Mouse (Mus musculus): ENCODE data around the gene Rreb1. TPM values are rescaled to one million over a fixed set of nuclear protein-coding genes. Genes with fewer than 3 reads are reported as not detected.

Rreb1 gene
- polyA plus RNA-seq, 1 experiment from 2014 or later, result 3.9 TPM

DNA sequence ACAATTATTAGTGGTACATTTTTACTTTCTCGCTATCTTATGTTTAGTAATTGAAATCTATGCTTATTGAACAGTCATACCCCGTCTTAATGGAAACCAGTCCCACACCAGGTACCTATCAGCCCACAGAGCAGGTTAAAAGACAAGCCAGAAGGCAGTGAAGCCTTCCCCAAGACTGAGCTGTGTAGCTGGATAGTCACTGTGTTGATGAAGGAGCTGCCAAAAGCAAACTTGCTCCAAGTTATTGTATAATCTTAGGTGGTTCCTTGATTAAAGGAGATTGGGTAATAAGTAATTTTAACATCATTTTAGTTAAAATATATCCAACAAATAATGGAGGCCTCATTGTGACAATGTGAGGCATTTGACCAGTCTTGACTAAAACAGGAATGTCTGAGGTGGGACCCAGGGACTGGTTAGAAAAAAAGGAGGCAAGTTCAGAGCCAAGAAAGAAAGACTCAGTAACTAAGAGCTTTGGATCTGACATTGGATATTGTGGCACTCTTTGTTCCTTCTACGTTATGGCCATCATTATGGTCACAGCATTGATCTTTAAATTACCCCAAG lies 141.6 kb downstream of the Rreb1 start:
- no peaks in the 10 kb centered on the region for H3K27me3 ChIP-seq (replicated peaks)
- 82% methylated on average over 3 of the region's 3 CpGs for WGBS
- no peak for ATAC-seq (ENCODE audit: low FRiP score, low read depth)

DNA sequence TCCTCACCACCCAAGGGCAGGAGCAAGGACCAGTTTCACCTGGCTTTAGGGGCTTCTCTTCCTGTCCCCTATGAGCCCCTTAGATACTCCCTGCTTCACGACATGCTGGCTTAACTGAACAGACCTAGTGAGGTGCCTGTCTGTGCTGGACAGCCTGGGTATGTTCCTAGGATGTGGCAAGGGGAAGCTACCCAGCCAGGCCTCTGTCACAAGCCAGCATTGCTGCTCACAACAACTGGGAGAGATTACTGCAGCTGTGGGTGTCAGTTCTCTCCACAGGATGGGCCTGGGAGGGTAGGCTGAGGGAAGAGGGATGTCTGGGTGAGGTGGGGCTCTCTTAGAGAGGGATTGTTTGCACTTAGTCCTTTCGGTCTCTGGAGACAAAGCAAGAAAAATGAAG lies 142.5 kb downstream of the Rreb1 start:
- ATAC-seq (ENCODE audit: low FRiP score, low read depth), result no peak
- Histone ChIP-seq H3K4me2 (replicated peaks) (no peak overlapping the region), H3K27me3 (replicated peaks) (no peaks in the 10 kb centered on the region), H3K36me3 (peaks cover 3% of the 10 kb centered on the region), H3K9me3 (no peaks in the 10 kb centered on the region), H3K4me1 (peaks cover 6% of the 10 kb centered on the region), H3K4me3 (no peak overlapping the region), H3K27ac (no peak overlapping the region), H3K9ac (no peak overlapping the region)
- WGBS, result 36% methylated on average over 2 of the region's 2 CpGs

More for the DNA sequence above, 141.6 kb downstream of the Rreb1 start:
- Histone ChIP-seq H3K4me1 (peaks cover 6% of the 10 kb centered on the region), H3K4me2 (replicated peaks) (no peak overlapping the region), H3K9me3 (no peaks in the 10 kb centered on the region), H3K4me3 (no peak overlapping the region), H3K27ac (no peak overlapping the region), H3K36me3 (peaks cover 3% of the 10 kb centered on the region), H3K9ac (no peak overlapping the region)

DNA sequence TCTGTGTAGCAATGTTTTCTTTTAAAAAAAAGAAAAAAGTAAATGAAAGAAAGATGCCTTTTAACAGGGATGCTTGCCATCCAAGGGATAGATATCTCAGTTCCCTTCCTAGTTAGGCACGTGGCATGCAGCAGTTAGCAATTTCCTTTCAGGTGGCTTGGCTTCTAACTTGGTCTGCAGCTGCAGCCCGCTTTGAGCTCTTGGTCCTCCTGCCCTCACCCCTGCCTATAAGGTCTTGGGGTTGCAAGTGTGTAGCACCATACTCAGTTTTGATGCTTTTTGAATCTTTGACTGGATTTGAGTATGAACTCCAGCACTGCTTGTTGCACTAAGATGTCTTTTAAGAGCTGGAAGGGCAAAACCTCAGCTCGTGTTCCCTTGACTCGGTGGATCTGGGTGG lies 144.9 kb downstream of the Rreb1 start:
- peaks cover 6% of the 10 kb centered on the region for H3K4me1 ChIP-seq
- WGBS, result 97% methylated on average over 4 of the region's 4 CpGs
- H3K27me3 ChIP-seq (replicated peaks), result no peaks in the 10 kb centered on the region
- H3K36me3 ChIP-seq, result no peaks in the 10 kb centered on the region
- no peak overlapping the region for H3K4me2 ChIP-seq (replicated peaks)
- H3K4me3 ChIP-seq, result no peak overlapping the region
- no peak overlapping the region for H3K27ac ChIP-seq
- no peak overlapping the region for H3K9ac ChIP-seq
- no peaks in the 10 kb centered on the region for H3K9me3 ChIP-seq
- ATAC-seq (ENCODE audit: low FRiP score, low read depth), result no peak

DNA sequence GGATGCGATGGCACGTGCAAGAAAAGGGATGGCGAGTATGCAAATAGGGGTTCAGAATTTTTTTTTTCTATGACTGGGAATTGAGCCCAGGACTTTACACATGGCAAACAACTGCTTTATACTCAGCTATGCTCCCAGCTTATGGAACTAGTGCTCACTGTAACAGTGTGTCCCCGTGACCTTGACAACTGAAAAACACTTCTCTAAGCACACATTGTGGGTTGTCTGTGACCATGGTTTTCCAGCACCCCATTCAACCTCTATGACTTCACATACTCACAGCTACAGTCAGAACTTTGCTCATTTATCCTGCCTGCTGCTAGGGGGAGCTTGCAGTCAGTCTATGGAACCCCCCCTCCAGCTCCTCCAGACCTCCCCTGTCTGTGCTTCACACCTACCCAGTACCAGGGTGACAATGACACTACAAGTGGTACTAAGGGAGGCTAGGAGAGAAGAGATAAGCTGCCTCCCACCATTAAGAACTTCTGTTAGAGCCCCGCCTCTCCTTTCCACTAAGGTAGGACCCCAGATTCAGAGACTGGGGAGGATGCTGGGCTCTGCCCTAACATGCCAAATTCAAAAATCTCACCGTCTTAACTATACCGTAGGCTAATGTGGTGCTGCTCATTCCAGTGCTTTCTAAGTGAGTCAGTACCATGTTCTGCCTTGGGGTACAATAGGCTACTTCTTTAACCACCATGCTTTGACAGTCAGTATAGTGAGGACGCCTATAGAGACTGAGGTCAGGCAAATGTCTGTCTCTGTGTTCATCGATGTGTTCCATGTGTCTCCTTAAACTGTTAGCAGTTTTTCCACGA lies 145.7 kb downstream of the Rreb1 start:
- Histone ChIP-seq H3K36me3 (no peaks in the 10 kb centered on the region), H3K27ac (no peak overlapping the region), H3K4me2 (replicated peaks) (no peak overlapping the region), H3K4me1 (peaks cover 6% of the 10 kb centered on the region), H3K4me3 (no peak overlapping the region), H3K9ac (no peak overlapping the region), H3K27me3 (replicated peaks) (no peaks in the 10 kb centered on the region), H3K9me3 (no peaks in the 10 kb centered on the region)
- no peak for ATAC-seq (ENCODE audit: low FRiP score, low read depth)
- WGBS, result 89% methylated on average over 10 of the region's 10 CpGs

DNA sequence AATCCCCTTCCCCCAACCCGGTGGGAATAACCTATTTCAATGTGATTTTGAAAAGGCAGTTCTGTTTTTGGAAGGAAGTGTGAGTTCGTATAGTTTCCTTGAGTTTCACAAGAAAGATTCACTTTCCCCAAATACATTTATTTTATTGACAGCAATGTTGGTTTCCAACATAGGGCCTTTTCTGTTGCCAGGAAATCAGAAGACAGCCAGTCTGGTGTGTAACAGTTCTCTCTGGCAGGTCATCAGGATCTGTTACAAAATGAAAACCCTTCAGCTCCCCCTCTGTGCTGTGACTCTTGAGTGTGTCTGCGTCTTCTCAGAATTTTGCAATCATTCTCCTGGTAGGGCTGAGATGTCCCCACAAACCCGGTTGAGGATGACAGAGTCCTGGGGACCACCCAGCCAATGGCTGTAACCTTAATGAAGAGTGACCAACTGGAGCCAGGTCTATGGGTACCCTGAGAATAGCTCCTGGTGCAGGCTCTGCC lies 146.3 kb downstream of the Rreb1 start:
- H3K27me3 ChIP-seq (replicated peaks), result no peaks in the 10 kb centered on the region
- H3K9me3 ChIP-seq, result no peaks in the 10 kb centered on the region
- no peak overlapping the region for H3K4me2 ChIP-seq (replicated peaks)
- no peak overlapping the region for H3K9ac ChIP-seq
- no peak overlapping the region for H3K27ac ChIP-seq
- no peak overlapping the region for H3K4me3 ChIP-seq
- WGBS, result 89% methylated on average over 4 of the region's 4 CpGs
- no peak for ATAC-seq (ENCODE audit: low FRiP score, low read depth)
- peaks cover 4% of the 10 kb centered on the region; the same call in 1 of the 2 replicates for H3K36me3 ChIP-seq
- H3K4me1 ChIP-seq, result peaks cover 6% of the 10 kb centered on the region

DNA sequence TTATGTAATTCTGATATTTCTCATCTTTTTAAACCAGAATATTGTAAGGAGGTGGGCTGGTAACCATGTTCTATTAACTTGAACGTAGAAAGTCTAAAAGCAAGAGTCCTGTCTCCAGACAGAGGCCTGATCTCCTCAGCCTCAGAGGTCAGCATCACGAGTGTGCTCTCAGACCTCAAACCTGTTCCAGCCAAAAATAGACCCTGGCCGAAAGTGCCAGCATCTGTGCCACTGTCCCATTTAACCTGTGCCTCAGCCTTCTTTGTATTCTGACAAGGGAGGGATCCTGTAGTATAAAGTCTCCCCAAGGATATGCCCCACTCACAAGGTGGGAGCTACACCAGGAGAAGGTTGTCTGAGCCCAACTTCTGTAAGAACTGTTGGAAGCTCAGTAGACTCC lies 148.2 kb downstream of the Rreb1 start:
- no peak overlapping the region for H3K27ac ChIP-seq
- H3K36me3 ChIP-seq, result peaks cover 22% of the 10 kb centered on the region
- H3K9ac ChIP-seq, result no peak overlapping the region
- ATAC-seq (ENCODE audit: low FRiP score, low read depth), result no peak
- 95% methylated on average over 3 of the region's 3 CpGs for WGBS
- H3K9me3 ChIP-seq, result no peaks in the 10 kb centered on the region
- H3K4me2 ChIP-seq (replicated peaks), result no peak overlapping the region
- no peaks in the 10 kb centered on the region for H3K27me3 ChIP-seq (replicated peaks)
- no peak overlapping the region for H3K4me3 ChIP-seq
- no peaks in the 10 kb centered on the region for H3K4me1 ChIP-seq

DNA sequence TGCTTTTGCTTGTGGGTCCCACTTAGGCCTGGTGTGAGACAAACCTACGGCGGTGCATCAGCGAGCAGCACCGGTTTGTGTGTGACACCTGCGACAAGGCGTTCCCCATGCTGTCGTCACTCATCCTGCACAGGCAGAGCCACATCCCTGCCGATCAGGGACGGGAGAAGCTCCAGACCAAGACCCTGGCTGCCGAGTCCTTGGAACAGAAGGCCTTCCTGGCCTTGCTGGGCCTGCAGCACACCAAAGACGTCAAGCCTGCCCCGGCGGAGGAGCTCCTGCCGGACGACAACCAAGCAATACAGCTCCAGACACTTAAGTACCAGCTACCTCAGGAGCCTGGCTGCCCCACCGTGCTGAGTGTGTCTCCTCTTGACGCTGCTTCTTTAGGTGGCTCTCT lies 151.3 kb downstream of the Rreb1 start:
- Histone ChIP-seq H3K9ac (no peak overlapping the region), H3K4me3 (no peak overlapping the region), H3K27ac (no peak overlapping the region), H3K36me3 (peaks cover 34% of the 10 kb centered on the region), H3K4me1 (no peaks in the 10 kb centered on the region), H3K9me3 (no peaks in the 10 kb centered on the region), H3K27me3 (replicated peaks) (no peaks in the 10 kb centered on the region), H3K4me2 (replicated peaks) (no peak overlapping the region)
- 92% methylated on average over 17 of the region's 17 CpGs for WGBS
- ATAC-seq (ENCODE audit: low FRiP score, low read depth), result no peak

DNA sequence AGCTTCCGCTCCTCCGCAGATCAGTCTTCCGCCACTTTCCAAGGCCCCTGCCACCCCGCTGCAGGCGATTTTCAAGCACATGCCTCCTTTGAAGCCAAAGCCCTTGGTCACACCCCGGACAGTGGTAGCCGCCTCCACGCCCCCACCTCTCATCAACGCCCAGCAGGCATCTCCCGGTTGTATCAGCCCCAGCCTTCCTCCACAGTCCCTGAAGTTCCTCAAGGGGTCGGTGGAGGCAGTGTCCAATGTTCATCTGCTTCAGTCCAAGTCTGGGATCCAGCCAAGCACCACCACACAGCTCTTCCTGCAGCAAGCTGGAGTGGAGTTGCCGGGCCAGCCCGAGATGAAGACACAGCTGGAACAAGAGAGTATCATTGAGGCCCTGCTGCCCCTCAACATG lies 151.9 kb downstream of the Rreb1 start:
- H3K4me3 ChIP-seq, result no peak overlapping the region
- ATAC-seq (ENCODE audit: low FRiP score, low read depth), result no peak

DNA sequence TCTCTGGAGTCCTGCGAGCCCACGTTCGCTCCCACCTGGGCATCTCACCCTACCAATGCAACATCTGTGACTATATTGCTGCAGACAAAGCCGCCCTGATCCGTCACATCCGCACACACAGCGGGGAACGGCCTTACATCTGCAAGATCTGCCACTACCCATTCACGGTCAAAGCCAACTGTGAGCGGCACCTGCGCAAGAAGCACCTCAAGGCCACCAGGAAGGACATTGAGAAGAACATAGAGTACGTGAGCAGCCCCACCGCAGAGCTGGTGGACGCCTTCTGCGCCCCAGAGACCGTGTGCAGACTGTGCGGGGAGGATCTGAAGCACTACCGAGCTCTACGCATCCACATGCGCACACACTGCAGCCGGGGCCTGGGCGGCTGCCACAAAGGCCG lies 152.4 kb downstream of the Rreb1 start:
- Histone ChIP-seq H3K27ac (no peak overlapping the region), H3K9me3 (no peaks in the 10 kb centered on the region), H3K9ac (no peak overlapping the region), H3K4me1 (no peaks in the 10 kb centered on the region), H3K4me2 (replicated peaks) (no peak overlapping the region), H3K36me3 (peaks cover 34% of the 10 kb centered on the region), H3K27me3 (replicated peaks) (no peaks in the 10 kb centered on the region), H3K4me3 (no peak overlapping the region)
- no peak for ATAC-seq (ENCODE audit: low FRiP score, low read depth)
- WGBS, result 95% methylated on average over 23 of the region's 23 CpGs

More for the DNA sequence above, 151.9 kb downstream of the Rreb1 start:
- no peak overlapping the region for H3K9ac ChIP-seq
- peaks cover 34% of the 10 kb centered on the region for H3K36me3 ChIP-seq
- 91% methylated on average over 13 of the region's 13 CpGs for WGBS
- no peaks in the 10 kb centered on the region for H3K4me1 ChIP-seq
- H3K4me2 ChIP-seq (replicated peaks), result no peak overlapping the region
- no peaks in the 10 kb centered on the region for H3K27me3 ChIP-seq (replicated peaks)
- H3K27ac ChIP-seq, result no peak overlapping the region
- no peaks in the 10 kb centered on the region for H3K9me3 ChIP-seq

DNA sequence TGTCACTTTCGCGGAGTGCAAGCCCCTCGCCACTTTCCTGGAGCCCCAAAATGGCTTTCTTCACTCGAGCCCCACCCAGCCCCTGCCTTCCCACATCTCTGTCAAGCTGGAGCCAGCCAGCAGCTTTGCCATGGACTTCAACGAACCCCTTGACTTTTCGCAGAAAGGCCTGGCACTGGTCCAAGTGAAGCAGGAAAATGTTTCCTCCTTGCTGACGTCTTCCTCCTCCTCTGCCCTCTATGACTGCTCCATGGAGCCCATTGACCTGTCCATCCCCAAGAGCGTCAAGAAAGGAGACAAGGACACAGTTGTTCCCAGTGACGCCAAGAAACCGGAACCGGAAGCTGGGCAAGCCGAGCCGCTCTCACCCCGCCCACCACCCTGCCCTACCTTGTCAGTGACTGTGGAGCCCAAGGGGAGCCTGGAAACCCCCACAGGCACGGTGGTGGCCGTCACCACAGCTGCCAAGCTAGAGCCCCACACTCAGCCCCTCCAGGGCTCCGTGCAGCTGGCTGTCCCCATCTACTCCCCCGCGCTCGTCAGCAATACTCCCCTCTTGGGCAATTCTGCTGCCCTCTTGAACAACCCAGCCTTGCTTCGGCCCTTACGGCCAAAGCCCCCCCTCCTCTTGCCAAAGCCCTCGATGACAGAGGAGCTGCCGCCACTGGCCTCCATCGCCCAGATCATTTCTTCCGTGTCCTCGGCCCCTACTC lies 153.2 kb downstream of the Rreb1 start:
- 81% methylated on average over 27 of the region's 27 CpGs for WGBS
- no peaks in the 10 kb centered on the region for H3K4me1 ChIP-seq
- H3K9me3 ChIP-seq, result no peaks in the 10 kb centered on the region
- H3K27me3 ChIP-seq (replicated peaks), result no peaks in the 10 kb centered on the region
- H3K36me3 ChIP-seq, result peaks cover 34% of the 10 kb centered on the region
- no peak overlapping the region for H3K4me3 ChIP-seq
- H3K27ac ChIP-seq, result no peak overlapping the region
- ATAC-seq (ENCODE audit: low FRiP score, low read depth), result no peak
- H3K9ac ChIP-seq, result no peak overlapping the region
- H3K4me2 ChIP-seq (replicated peaks), result no peak overlapping the region

DNA sequence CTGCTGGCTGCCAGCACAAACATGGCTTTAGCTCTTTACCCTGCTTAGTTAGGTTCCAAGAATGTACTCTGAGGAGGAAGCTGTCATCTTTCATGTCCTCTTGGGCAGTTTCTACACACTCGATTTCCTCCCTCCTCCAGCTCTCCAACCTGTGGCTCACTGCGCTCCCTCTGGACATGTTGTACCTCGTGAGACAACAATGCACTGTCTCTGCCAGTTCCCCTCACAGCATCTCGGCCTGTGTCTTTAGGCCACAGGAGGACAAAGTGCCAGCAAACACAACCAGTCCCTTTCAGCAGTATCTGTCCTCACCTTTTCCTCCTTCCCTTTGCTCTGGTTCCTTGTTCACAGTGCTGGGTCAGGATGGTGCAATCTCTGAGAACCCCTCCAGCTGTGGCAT lies 155.9 kb downstream of the Rreb1 start:
- Histone ChIP-seq H3K36me3 (peaks cover 33% of the 10 kb centered on the region), H3K27ac (no peak overlapping the region), H3K27me3 (replicated peaks) (no peaks in the 10 kb centered on the region), H3K4me1 (no peaks in the 10 kb centered on the region), H3K4me2 (replicated peaks) (no peak overlapping the region), H3K9ac (no peak overlapping the region), H3K9me3 (no peaks in the 10 kb centered on the region), H3K4me3 (no peak overlapping the region)
- no peak for ATAC-seq (ENCODE audit: low FRiP score, low read depth)
- WGBS, result 84% methylated on average over 4 of the region's 4 CpGs

DNA sequence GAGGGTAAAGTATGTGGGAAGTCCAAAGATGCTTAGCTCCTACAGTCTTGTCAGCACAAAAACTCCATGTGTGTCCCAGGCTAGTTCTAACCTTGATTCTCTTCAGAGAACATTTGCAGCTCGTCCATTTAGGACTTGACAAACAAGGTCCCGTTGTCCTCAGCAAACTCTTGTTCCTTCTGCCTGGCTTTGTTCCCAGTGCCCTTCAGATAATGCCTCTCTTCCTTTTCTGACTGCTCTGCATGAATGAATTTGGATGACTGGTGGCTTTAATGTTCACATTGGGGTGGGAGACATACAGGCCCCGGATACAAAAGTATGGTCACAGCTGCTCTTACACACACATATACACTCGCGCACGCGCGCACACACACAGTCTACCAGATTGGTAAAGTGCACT lies 156.7 kb downstream of the Rreb1 start:
- H3K9ac ChIP-seq, result no peak overlapping the region
- H3K36me3 ChIP-seq, result peaks cover 25% of the 10 kb centered on the region
- no peaks in the 10 kb centered on the region for H3K27me3 ChIP-seq (replicated peaks)
- WGBS, result 81% methylated on average over 8 of the region's 8 CpGs
- H3K27ac ChIP-seq, result no peak overlapping the region
- no peaks in the 10 kb centered on the region for H3K4me1 ChIP-seq
- no peak for ATAC-seq (ENCODE audit: low FRiP score, low read depth)
- no peaks in the 10 kb centered on the region for H3K9me3 ChIP-seq
- H3K4me3 ChIP-seq, result no peak overlapping the region
- no peak overlapping the region for H3K4me2 ChIP-seq (replicated peaks)

All from neural tube, embryonic 12.5 days (tissue).